Mouse (Mus musculus) lung, embryonic 16.5 days (tissue): ENCODE results near the gene 2810459M11Rik. TPM values are rescaled to one million over a fixed set of nuclear protein-coding genes. Genes with fewer than 3 reads are reported as not detected.

Experiments used
- ATAC-seq: fragments of 200-750 bp; cut with Nextera tagmentation; 2 replicates; pipeline ENCODE4 v1.8.0; 2017; ENCODE audit warnings: low read depth, mild to moderate bottlenecking, moderate library complexity
- H3K27ac ChIP-seq: fragments of 300-500 bp; sonication (generic); 2 replicates; pipeline ENCODE4 v1.5.1; 2014; ENCODE audit warnings: mild to moderate bottlenecking, control low read depth, low read length
- H3K27me3 ChIP-seq: fragments of 300-500 bp; sonication (generic); 2 replicates; pipeline ENCODE4 v1.6.1; 2014; ENCODE audit warnings: low read depth, low read length, mixed read lengths; ENCODE audit not compliant: control insufficient read depth, insufficient read depth
- H3K36me3 ChIP-seq: fragments of 300-500 bp; sonication (generic); 2 replicates; pipeline ENCODE4 v1.6.1; 2014; ENCODE audit warnings: low read length; ENCODE audit not compliant: control insufficient read depth, insufficient read depth
- H3K4me1 ChIP-seq: fragments of 300-500 bp; sonication (generic); replicated peaks from 2 replicates; pipeline ENCODE4 v1.6.1; 2014; ENCODE audit warnings: low read length, mixed read lengths; ENCODE audit not compliant: control insufficient read depth, insufficient read depth
- H3K4me2 ChIP-seq: fragments of 300-500 bp; sonication (generic); 2 replicates; pipeline ENCODE4 v1.6.1; 2014; ENCODE audit warnings: low read depth, low read length, control low read depth
- H3K4me3 ChIP-seq: fragments of 300-500 bp; sonication (generic); 2 replicates; pipeline ENCODE4 v1.5.1; 2014; ENCODE audit warnings: mild to moderate bottlenecking, low read length, control low read depth
- H3K9ac ChIP-seq: fragments of 300-500 bp; sonication (generic); 2 replicates; pipeline ENCODE4 v1.6.1; 2014; ENCODE audit warnings: low read length, control low read depth
- H3K9me3 ChIP-seq: fragments of 300-500 bp; sonication (generic); 2 replicates; pipeline ENCODE4 v1.6.1; 2016; ENCODE audit warnings: low read length; ENCODE audit not compliant: control insufficient read depth
- WGBS: fragments of 180-500 bp; shearing (Covaris S2); extraction: QIAGEN DNeasy Blood & Tissue Kit; methylation state at CpG from one replicate; pipeline ENCODE4 v1.1.7; 2014; 5-methylcytosine and 5-hydroxymethylcytosine counted together
- polyA plus RNA-seq: library from polyadenylated mRNA; unstranded; fragments of >200 nt; fragmentation: Nextera tagmentation; extraction: Ambion mirVana; gene quantifications from 2 replicates; pipeline ENCODE4 v1.2.1, GENCODE M21; 2015

2810459M11Rik gene
- polyA plus RNA-seq, 1 experiment from 2014 or later: 0.92 TPM

GRCm38 (mm10) chr1:86048231-86048630 is 2.6 kb downstream of the 2810459M11Rik start:
- Histone ChIP-seq H3K4me3 (no peak overlapping the region), H3K27me3 (peaks cover 44% of the 10 kb centered on the region), H3K27ac (peak overlapping the region; percentile 36; the same call in 1 of the 2 replicates), H3K9ac (no peak overlapping the region), H3K36me3 (no peaks in the 10 kb centered on the region), H3K4me2 (no peak overlapping the region), H3K9me3 (no peaks in the 10 kb centered on the region), H3K4me1 (peaks cover 11% of the 10 kb centered on the region)
- ATAC-seq: no peak
- 64% methylated on average over 4 of the region's 4 CpGs for WGBS

GRCm38 (mm10) chr1:86048744-86049143 is 3.1 kb downstream of the 2810459M11Rik start:
- no peak overlapping the region for H3K9ac ChIP-seq
- no peak overlapping the region for H3K4me3 ChIP-seq
- no peaks in the 10 kb centered on the region for H3K9me3 ChIP-seq
- WGBS: 51% methylated on average over 3 of the region's 3 CpGs
- peak; percentile 41; the same call in 1 of the 2 replicates for ATAC-seq
- H3K27ac ChIP-seq: peak overlapping the region; percentile 36; the same call in 1 of the 2 replicates
- peaks cover 11% of the 10 kb centered on the region for H3K4me1 ChIP-seq
- H3K27me3 ChIP-seq: peaks cover 44% of the 10 kb centered on the region
- H3K36me3 ChIP-seq: no peaks in the 10 kb centered on the region
- no peak overlapping the region for H3K4me2 ChIP-seq

- Histone ChIP-seq H3K36me3 (no peaks in the 10 kb centered on the region), H3K9ac (no peak overlapping the region), H3K27ac (no peak overlapping the region), H3K4me3 (no peak overlapping the region), H3K27me3 (peaks cover 3% of the 10 kb centered on the region), H3K4me1 (peaks cover 3% of the 10 kb centered on the region; the same call in 1 of the 2 replicates), H3K9me3 (no peaks in the 10 kb centered on the region), H3K4me2 (no peak overlapping the region)
- no peak for ATAC-seq
- WGBS: 66% methylated on average over 12 of the region's 12 CpGs
Measured at GRCm38 (mm10) chr1:86053198-86053921, 7.7 kb downstream of the 2810459M11Rik start.

- no peaks in the 10 kb centered on the region for H3K36me3 ChIP-seq
- no peak overlapping the region for H3K27ac ChIP-seq
- H3K27me3 ChIP-seq: no peaks in the 10 kb centered on the region
- 55% methylated on average over 3 of the region's 3 CpGs for WGBS
- H3K4me1 ChIP-seq: no peaks in the 10 kb centered on the region
- no peak for ATAC-seq
- no peak overlapping the region for H3K4me2 ChIP-seq
- no peaks in the 10 kb centered on the region for H3K9me3 ChIP-seq
- no peak overlapping the region for H3K4me3 ChIP-seq
- H3K9ac ChIP-seq: no peak overlapping the region
Measured at GRCm38 (mm10) chr1:86054943-86055342, 9.3 kb downstream of the 2810459M11Rik start.

- WGBS: 72% methylated on average over 4 of the region's 4 CpGs
- Histone ChIP-seq H3K4me1 (no peaks in the 10 kb centered on the region), H3K27me3 (no peaks in the 10 kb centered on the region), H3K4me3 (no peak overlapping the region), H3K9me3 (no peaks in the 10 kb centered on the region), H3K36me3 (no peaks in the 10 kb centered on the region), H3K27ac (no peak overlapping the region), H3K4me2 (no peak overlapping the region), H3K9ac (no peak overlapping the region)
- ATAC-seq: no peak
Measured at GRCm38 (mm10) chr1:86056284-86056683, 10.6 kb downstream of the 2810459M11Rik start.

GRCm38 (mm10) chr1:86058856-86059769 is 13.4 kb downstream of the 2810459M11Rik start:
- Histone ChIP-seq H3K36me3 (no peaks in the 10 kb centered on the region), H3K4me1 (no peaks in the 10 kb centered on the region), H3K4me2 (peak overlapping the region; percentile 60), H3K27ac (no peak overlapping the region), H3K27me3 (no peaks in the 10 kb centered on the region), H3K9me3 (no peaks in the 10 kb centered on the region), H3K4me3 (peak overlapping the region; percentile 47), H3K9ac (peak overlapping the region; percentile 51)
- peak; percentile 79 for ATAC-seq
- 7% methylated on average over 21 of the region's 21 CpGs for WGBS

- H3K9me3 ChIP-seq: no peaks in the 10 kb centered on the region
- no peak overlapping the region for H3K27ac ChIP-seq
- H3K4me1 ChIP-seq: peaks cover 12% of the 10 kb centered on the region
- H3K4me2 ChIP-seq: no peak overlapping the region
- H3K36me3 ChIP-seq: no peaks in the 10 kb centered on the region
- H3K27me3 ChIP-seq: no peaks in the 10 kb centered on the region
- no peak overlapping the region for H3K4me3 ChIP-seq
- 74% methylated on average over 6 of the region's 6 CpGs for WGBS
- H3K9ac ChIP-seq: no peak overlapping the region
- no peak for ATAC-seq
Measured at GRCm38 (mm10) chr1:86062523-86062922, 16.9 kb downstream of the 2810459M11Rik start.

GRCm38 (mm10) chr1:86064271-86064991 is 18.8 kb downstream of the 2810459M11Rik start, which contains the start of gene Psmd1:
Gene Psmd1, plus strand, starts transcription at chr1:86064387.
- no peaks in the 10 kb centered on the region for H3K9me3 ChIP-seq
- H3K36me3 ChIP-seq: no peaks in the 10 kb centered on the region
- H3K4me3 ChIP-seq: peak within 1 kb of the TSS; percentile 99
- peak; percentile 94 for ATAC-seq
- H3K27ac ChIP-seq: peak within 1 kb of the TSS; percentile 78
- WGBS: under 1% methylated on average over 47 of the region's 47 CpGs
- H3K9ac ChIP-seq: peak within 1 kb of the TSS; percentile 98
- no peaks in the 10 kb centered on the region for H3K27me3 ChIP-seq
- H3K4me1 ChIP-seq: peaks cover 12% of the 10 kb centered on the region
- H3K4me2 ChIP-seq: peak within 1 kb of the TSS; percentile 98
